ENCODE assay signal across 9 mouse cellular contexts in genomic region chr12:79611665-79612064, GRCm38 (mm10).
DNase-seq lines count a peak whose midpoint lies in the region; ATAC-seq and TF ChIP-seq lines count a peak whose summit lies in the region.
"Had no signal": no experiment of that assay in that cellular context is flagged by ENCODE, and none has a peak within 500 bp of the region (broad histone marks: within the 10 kb centered on the region; RNA-seq: fewer than 3 reads in every experiment).

No protein-coding gene starts in this region.

- H3K4me1 ChIP-seq in heart, adult 2 months (ENCODE audit: control insufficient read depth, insufficient read depth, low read length) = peaks cover 12% of the 10 kb centered on the region
- peaks cover 74% of the 10 kb centered on the region for H3K4me1 ChIP-seq in midbrain, embryonic 10.5 days
- H3K4me1 ChIP-seq in midbrain, embryonic 13.5 days (replicated peaks) = peaks cover 26% of the 10 kb centered on the region
- H3K4me1 ChIP-seq in limb, embryonic 13.5 days = peaks cover 78% of the 10 kb centered on the region
- peaks cover 23% of the 10 kb centered on the region for H3K4me1 ChIP-seq in stomach, embryonic 15.5 days

- intact Hi-C loops in heart, adult 2 months (cut with DNase I) = loop anchor here (2.0 to 10.0 kb wide), 7 partner anchors 186 to 499 kb away; no protein-coding TSS in a partner anchor

- H3K4me2 ChIP-seq in midbrain, embryonic 13.5 days (replicated peaks) = no peak overlapping the region
- no peak overlapping the region for H3K4me2 ChIP-seq in limb, embryonic 13.5 days (replicated peaks)
- no peak overlapping the region for H3K4me2 ChIP-seq in stomach, embryonic 15.5 days

- WGBS in heart, adult 2 months = 90% methylated on average over 2 of the region's 2 CpGs
- 89% methylated on average over 2 of the region's 2 CpGs for WGBS in midbrain, embryonic 10.5 days
- 94% methylated on average over 2 of the region's 2 CpGs for WGBS in midbrain, embryonic 13.5 days
- 86% methylated on average over 2 of the region's 2 CpGs for WGBS in limb, embryonic 13.5 days
- 84% methylated on average over 2 of the region's 2 CpGs for WGBS in stomach, embryonic 15.5 days

- H3K4me3 ChIP-seq in heart, adult 2 months = no peak overlapping the region
- no peak overlapping the region for H3K4me3 ChIP-seq in midbrain, embryonic 10.5 days
- H3K4me3 ChIP-seq in midbrain, embryonic 13.5 days (replicated peaks) = no peak overlapping the region
- H3K4me3 ChIP-seq in limb, embryonic 13.5 days = no peak overlapping the region
- no peak overlapping the region for H3K4me3 ChIP-seq in stomach, embryonic 15.5 days (replicated peaks)

- H3K27me3 ChIP-seq in heart, adult 2 months (ENCODE audit: control insufficient read depth, insufficient read depth, low read length) = no peaks in the 10 kb centered on the region
- H3K27me3 ChIP-seq in midbrain, embryonic 10.5 days (ENCODE audit: low read depth, poor library complexity, severe bottlenecking) = peaks cover 16% of the 10 kb centered on the region
- peaks cover 14% of the 10 kb centered on the region for H3K27me3 ChIP-seq in midbrain, embryonic 13.5 days
- H3K27me3 ChIP-seq in limb, embryonic 13.5 days = no peaks in the 10 kb centered on the region
- H3K27me3 ChIP-seq in stomach, embryonic 15.5 days (replicated peaks) = no peaks in the 10 kb centered on the region

- H3K79me2 ChIP-seq in heart, adult 2 months (replicated peaks; ENCODE audit: control insufficient read depth, insufficient read depth, low read length) = no peaks in the 10 kb centered on the region

- TF ChIP-seq POLR2A in heart, adult 2 months (IDR thresholded peaks at IDR 0.05; ENCODE audit: insufficient read depth, low read depth, low read length) = no peak

- no peak for ATAC-seq in midbrain, embryonic 13.5 days
- no peak for ATAC-seq in limb, embryonic 13.5 days (ENCODE audit: low FRiP score, low read depth)
- no peak for ATAC-seq in stomach, embryonic 15.5 days (ENCODE audit: insufficient read depth, low FRiP score, low read depth)

- no peaks in the 10 kb centered on the region for H3K36me3 ChIP-seq in heart, adult 2 months (ENCODE audit: control insufficient read depth, insufficient read depth, low read length)
- no peaks in the 10 kb centered on the region for H3K36me3 ChIP-seq in midbrain, embryonic 10.5 days
- no peaks in the 10 kb centered on the region for H3K36me3 ChIP-seq in midbrain, embryonic 13.5 days
- no peaks in the 10 kb centered on the region for H3K36me3 ChIP-seq in limb, embryonic 13.5 days
- H3K36me3 ChIP-seq in stomach, embryonic 15.5 days = no peaks in the 10 kb centered on the region

- TF ChIP-seq EP300 in heart, adult 2 months (IDR thresholded peaks at IDR 0.05; ENCODE audit: insufficient read depth, low read depth, low read length) = no peak

- DNase-seq in heart, adult 2 months = no peak
- DNase-seq in heart, adult 11 months = no peak
- no peak for DNase-seq in midbrain, embryonic 10.5 days (ENCODE audit: low spot score)
- no peak for DNase-seq in thymus, postnatal 36 days
- no peak for DNase-seq in gastrocnemius, adult 18-20 months (ENCODE audit: low spot score)
- DNase-seq: kidney, postnatal 14 days had no signal

- H3K27ac ChIP-seq in heart, adult 2 months = peak overlapping the region; percentile 69
- peak overlapping the region; percentile 83; the same call in 1 of the 2 replicates for H3K27ac ChIP-seq in midbrain, embryonic 10.5 days (replicated peaks)
- H3K27ac ChIP-seq in midbrain, embryonic 13.5 days = no peak overlapping the region
- peak overlapping the region; percentile 75; the same call in 1 of the 2 replicates for H3K27ac ChIP-seq in limb, embryonic 13.5 days
- peak overlapping the region; percentile 87; the same call in 1 of the 2 replicates for H3K27ac ChIP-seq in stomach, embryonic 15.5 days

- no peak overlapping the region for H3K9ac ChIP-seq in heart, adult 2 months (ENCODE audit: low read depth, low read length)
- no peak overlapping the region for H3K9ac ChIP-seq in midbrain, embryonic 13.5 days (replicated peaks)
- H3K9ac ChIP-seq in limb, embryonic 13.5 days = no peak overlapping the region
- H3K9ac ChIP-seq in stomach, embryonic 15.5 days = no peak overlapping the region

- no peaks in the 10 kb centered on the region for H3K9me3 ChIP-seq in midbrain, embryonic 10.5 days (replicated peaks)
- H3K9me3 ChIP-seq in midbrain, embryonic 13.5 days = no peaks in the 10 kb centered on the region
- no peaks in the 10 kb centered on the region for H3K9me3 ChIP-seq in limb, embryonic 13.5 days
- no peaks in the 10 kb centered on the region for H3K9me3 ChIP-seq in stomach, embryonic 15.5 days

- TF ChIP-seq CTCF in heart, adult 2 months (IDR thresholded peaks at IDR 0.05) = no peak
